Mouse (Mus musculus) liver, embryonic 11.5 days (tissue): ENCODE data around the gene Golt1b. TPM values are rescaled to one million over a fixed set of nuclear protein-coding genes. Genes with fewer than 3 reads are reported as not detected.

Experiments
- ATAC-seq: fragments of 200-750 bp; cut with Nextera tagmentation; replicated peaks from 2 replicates; pipeline ENCODE4 v1.8.0; 2017; ENCODE audit warnings: moderate number of reproducible peaks, mild to moderate bottlenecking, moderate TSS enrichment, moderate library complexity; ENCODE audit not compliant: low FRiP score
- DNase-seq: peaks from one replicate; pipeline ENCODE4 v3.0.0-alpha.2; 2017; ENCODE audit warnings: low spot score
- H3K27ac ChIP-seq: fragments of 300-500 bp; sonication (generic); 2 replicates; pipeline ENCODE4 v1.5.1; 2014; ENCODE audit warnings: mild to moderate bottlenecking, low read depth, low read length, control low read depth
- H3K27me3 ChIP-seq: fragments of 300-500 bp; sonication (generic); replicated peaks from 2 replicates; pipeline ENCODE4 v1.6.1; 2014; ENCODE audit warnings: low read length, mixed read lengths; ENCODE audit not compliant: control insufficient read depth, insufficient read depth
- H3K36me3 ChIP-seq: fragments of 300-500 bp; sonication (generic); 2 replicates; pipeline ENCODE4 v1.6.1; 2014; ENCODE audit warnings: mild to moderate bottlenecking, low read length, moderate library complexity, mixed read lengths; ENCODE audit not compliant: control insufficient read depth, insufficient read depth
- H3K4me1 ChIP-seq: fragments of 300-500 bp; sonication (generic); replicated peaks from 2 replicates; pipeline ENCODE4 v1.6.1; 2014; ENCODE audit warnings: low read length, mixed read lengths; ENCODE audit not compliant: control insufficient read depth, insufficient read depth
- H3K4me2 ChIP-seq: fragments of 300-500 bp; sonication (generic); 2 replicates; pipeline ENCODE4 v1.6.1; 2014; ENCODE audit warnings: mild to moderate bottlenecking, control low read depth, moderate library complexity
- H3K4me3 ChIP-seq: fragments of 300-500 bp; sonication (generic); 2 replicates; pipeline ENCODE4 v1.5.1; 2014; ENCODE audit warnings: low read depth, low read length, control low read depth
- H3K9ac ChIP-seq: fragments of 300-500 bp; sonication (generic); 2 replicates; pipeline ENCODE4 v1.6.1; 2014; ENCODE audit warnings: low read depth, low read length, control low read depth
- H3K9me3 ChIP-seq: fragments of 300-500 bp; sonication (generic); 2 replicates; pipeline ENCODE4 v1.6.1; 2016; ENCODE audit warnings: low read length, inconsistent platforms, mixed read lengths; ENCODE audit not compliant: control insufficient read depth
- WGBS: fragments of 180-500 bp; shearing (Covaris S2); extraction: QIAGEN DNeasy Blood & Tissue Kit; methylation state at CpG from one replicate; pipeline ENCODE4 v1.1.7; 2014; 5-methylcytosine and 5-hydroxymethylcytosine counted together
- polyA plus RNA-seq: library from polyadenylated mRNA; unstranded; fragments of >200 nt; fragmentation: Nextera tagmentation; extraction: Ambion mirVana; gene quantifications from 2 replicates; pipeline ENCODE4 v1.2.1, GENCODE M21; 2014

Golt1b gene
- polyA plus RNA-seq, 1 experiment from 2014 or later: 80.6 TPM

DNA sequence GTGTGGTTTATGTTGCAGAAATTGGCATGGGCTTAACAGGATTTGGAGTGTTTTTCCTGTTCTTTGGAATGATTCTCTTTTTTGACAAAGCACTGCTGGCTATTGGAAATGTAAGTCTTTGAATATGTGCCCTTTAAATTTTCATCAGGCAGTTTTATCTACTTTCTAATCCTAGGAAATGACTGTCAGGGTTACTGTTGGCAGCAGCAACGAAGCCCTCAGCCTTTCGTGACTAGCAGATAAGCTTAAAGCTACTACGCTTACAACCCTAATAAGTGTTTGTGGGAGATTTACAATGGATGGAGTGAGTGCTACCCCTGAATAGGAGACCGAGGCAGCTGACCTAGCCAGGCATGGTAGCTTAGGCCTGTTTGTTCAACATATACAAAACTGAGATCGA, 5.3 kb downstream of the Golt1b start:
- 67% methylated on average over 5 of the region's 5 CpGs for WGBS
- H3K27ac ChIP-seq: no peak overlapping the region
- no peaks in the 10 kb centered on the region for H3K9me3 ChIP-seq
- no peak overlapping the region for H3K4me3 ChIP-seq
- ATAC-seq (no peak), DNase-seq (no peak)
- H3K36me3 ChIP-seq: peaks cover 24% of the 10 kb centered on the region
- no peak overlapping the region for H3K4me2 ChIP-seq
- H3K27me3 ChIP-seq: no peaks in the 10 kb centered on the region
- H3K9ac ChIP-seq: no peak overlapping the region
- peaks cover 9% of the 10 kb centered on the region for H3K4me1 ChIP-seq

GRCm38 (mm10) chr6:142394669-142395068, 7.6 kb downstream of the Golt1b start:
- Histone ChIP-seq H3K36me3 (peaks cover 24% of the 10 kb centered on the region), H3K27ac (no peak overlapping the region), H3K4me1 (0 out of 2 replicates have a peak, but pooled peaks cover 4% of the 10 kb centered on the region), H3K9me3 (no peaks in the 10 kb centered on the region), H3K27me3 (no peaks in the 10 kb centered on the region), H3K4me3 (no peak overlapping the region), H3K4me2 (no peak overlapping the region), H3K9ac (no peak overlapping the region)
- no peak for DNase-seq
- no peak for ATAC-seq
- WGBS: 76% methylated on average over 5 of the region's 5 CpGs

DNA sequence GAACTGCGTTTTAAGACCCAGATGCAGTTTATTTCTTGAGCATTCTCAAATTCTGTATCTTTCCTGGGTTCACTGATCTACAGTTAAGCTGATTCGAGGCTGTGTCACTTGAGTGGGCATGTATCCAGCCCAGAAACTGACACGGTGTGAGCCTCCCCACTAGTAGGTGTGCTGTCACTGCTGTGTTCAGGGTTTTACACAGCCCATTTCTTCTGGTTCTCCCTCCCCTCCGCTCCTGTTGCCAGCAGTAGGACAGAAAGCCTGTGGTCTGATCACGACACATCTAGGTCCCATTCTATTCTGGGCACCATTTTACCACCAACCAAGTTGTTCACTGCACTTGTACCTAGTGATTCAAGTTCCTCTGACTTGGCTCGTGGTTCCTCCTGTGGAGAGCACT, 8.7 kb downstream of the Golt1b start:
- WGBS: 91% methylated on average over 6 of the region's 6 CpGs
- Histone ChIP-seq H3K27me3 (no peaks in the 10 kb centered on the region), H3K4me3 (no peak overlapping the region), H3K9ac (no peak overlapping the region), H3K9me3 (no peaks in the 10 kb centered on the region), H3K4me1 (0 out of 2 replicates have a peak, but pooled peaks cover 4% of the 10 kb centered on the region), H3K27ac (no peak overlapping the region), H3K4me2 (no peak overlapping the region), H3K36me3 (peaks cover 27% of the 10 kb centered on the region)
- DNase-seq (no peak), ATAC-seq (0 out of 2 replicates have a peak, but pooled peaks have one; percentile 39)

- WGBS: 28% methylated on average over 1 of the region's 1 CpGs
Observed at GRCm38 (mm10) chr6:142411140-142411539, 24.1 kb downstream of the Golt1b start.

GRCm38 (mm10) chr6:142412906-142413491, 26.0 kb downstream of the Golt1b start, which contains the start of gene Spx:
TSS of gene Spx (plus strand) at chr6:142413441.
- Histone ChIP-seq H3K27ac (no peak within 1 kb of the TSS), H3K36me3 (no peaks in the 10 kb centered on the region), H3K9me3 (no peaks in the 10 kb centered on the region), H3K4me2 (peak within 1 kb of the TSS; percentile 59), H3K9ac (no peak within 1 kb of the TSS), H3K27me3 (peaks cover 19% of the 10 kb centered on the region), H3K4me1 (no peaks in the 10 kb centered on the region), H3K4me3 (no peak within 1 kb of the TSS)
- DNase-seq (no peak), ATAC-seq (no peak)
- 61% methylated on average over 11 of the region's 11 CpGs for WGBS

More at GRCm38 (mm10) chr6:142411140-142411539, 24.1 kb downstream of the Golt1b start:
- Histone ChIP-seq H3K9me3 (no peaks in the 10 kb centered on the region), H3K4me3 (no peak overlapping the region), H3K4me2 (no peak overlapping the region), H3K36me3 (no peaks in the 10 kb centered on the region), H3K27me3 (peaks cover 19% of the 10 kb centered on the region), H3K9ac (no peak overlapping the region), H3K27ac (no peak overlapping the region), H3K4me1 (no peaks in the 10 kb centered on the region)
- DNase-seq: no peak
- no peak for ATAC-seq

- no peaks in the 10 kb centered on the region for H3K9me3 ChIP-seq
- WGBS: 13% methylated on average over 12 of the region's 12 CpGs
- H3K9ac ChIP-seq: no peak overlapping the region
- no peak for DNase-seq
- H3K27ac ChIP-seq: no peak overlapping the region
- peaks cover 19% of the 10 kb centered on the region for H3K27me3 ChIP-seq
- no peak overlapping the region for H3K4me2 ChIP-seq
- ATAC-seq: no peak
- no peaks in the 10 kb centered on the region for H3K4me1 ChIP-seq
- H3K36me3 ChIP-seq: no peaks in the 10 kb centered on the region
- H3K4me3 ChIP-seq: no peak overlapping the region
Observed at GRCm38 (mm10) chr6:142413845-142414244, 26.8 kb downstream of the Golt1b start.

DNA sequence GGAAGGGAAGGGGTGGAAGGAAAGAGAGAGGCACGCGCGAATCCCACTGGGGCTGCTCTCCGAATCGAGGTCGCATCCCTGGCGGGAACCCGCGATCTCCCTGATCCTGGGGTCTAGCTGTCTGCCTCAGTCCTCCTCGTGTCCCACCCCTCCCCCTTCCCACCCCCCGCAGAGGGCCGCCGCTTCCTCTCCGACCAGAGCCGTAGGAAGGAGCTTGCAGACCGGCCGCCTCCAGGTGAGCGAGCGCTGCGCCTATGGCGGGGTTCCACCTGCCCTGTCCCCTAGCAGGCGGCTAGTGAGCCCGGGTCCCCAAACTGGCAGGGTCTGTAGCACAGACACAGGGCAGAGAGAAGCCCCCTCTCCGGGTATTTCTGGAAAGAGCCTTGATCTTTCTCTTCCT, 27.6 kb downstream of the Golt1b start:
- Histone ChIP-seq H3K9me3 (no peaks in the 10 kb centered on the region), H3K9ac (no peak overlapping the region), H3K36me3 (no peaks in the 10 kb centered on the region), H3K4me3 (peak overlapping the region; percentile 34), H3K27ac (no peak overlapping the region), H3K4me2 (peak overlapping the region; percentile 59), H3K27me3 (peaks cover 19% of the 10 kb centered on the region), H3K4me1 (no peaks in the 10 kb centered on the region)
- no peak for DNase-seq
- 3% methylated on average over 19 of the region's 24 CpGs for WGBS
- 0 out of 2 replicates have a peak, but pooled peaks have one; percentile 23 for ATAC-seq

DNA sequence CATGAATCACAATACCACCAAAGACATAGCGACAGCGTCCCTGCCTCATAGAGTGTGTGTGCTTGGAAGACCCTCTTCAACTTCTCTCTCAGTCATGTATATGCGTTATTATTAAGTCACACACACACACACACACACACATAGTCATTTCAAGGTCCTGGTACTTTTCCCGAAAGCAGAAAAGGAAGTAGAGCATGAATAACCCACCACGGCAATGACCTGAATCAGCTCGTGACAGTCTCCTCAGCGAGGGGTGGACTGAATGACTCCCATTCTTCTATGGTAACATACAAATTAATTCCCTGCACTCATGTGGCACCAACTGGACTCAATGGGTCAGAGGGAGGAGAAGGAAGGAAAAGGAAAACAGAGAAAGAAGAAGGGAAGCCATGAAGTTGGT, 38.0 kb downstream of the Golt1b start:
- 71% methylated on average over 7 of the region's 7 CpGs for WGBS
- Histone ChIP-seq H3K4me2 (no peak overlapping the region), H3K4me3 (no peak overlapping the region), H3K9me3 (no peaks in the 10 kb centered on the region), H3K27me3 (no peaks in the 10 kb centered on the region), H3K27ac (no peak overlapping the region), H3K36me3 (no peaks in the 10 kb centered on the region), H3K4me1 (no peaks in the 10 kb centered on the region), H3K9ac (no peak overlapping the region)
- DNase-seq (no peak), ATAC-seq (no peak)

DNA sequence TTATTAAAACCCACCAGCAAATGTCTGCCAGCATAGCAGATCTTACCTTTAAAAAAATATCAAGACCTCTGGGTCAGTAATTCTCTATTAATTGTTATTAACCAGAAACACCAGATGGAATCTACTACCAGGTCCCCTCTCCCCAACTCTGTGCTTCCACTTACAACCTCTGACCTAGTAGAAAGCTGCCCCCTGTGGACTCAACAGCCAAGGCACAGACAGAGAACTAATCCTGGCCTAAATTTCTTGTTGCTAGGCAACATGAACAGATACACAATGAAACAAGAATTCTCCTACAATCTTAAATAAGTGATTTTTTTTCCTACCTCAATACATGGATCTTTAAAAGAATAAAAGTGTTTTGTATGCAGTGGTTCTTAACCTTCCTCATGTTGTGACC, 42.1 kb downstream of the Golt1b start:
- no peaks in the 10 kb centered on the region for H3K27me3 ChIP-seq

More for the DNA sequence above, 42.1 kb downstream of the Golt1b start:
- Histone ChIP-seq H3K27ac (no peak overlapping the region), H3K4me1 (no peaks in the 10 kb centered on the region), H3K9me3 (no peaks in the 10 kb centered on the region), H3K4me3 (no peak overlapping the region), H3K4me2 (no peak overlapping the region), H3K36me3 (no peaks in the 10 kb centered on the region), H3K9ac (no peak overlapping the region)
- DNase-seq (no peak), ATAC-seq (no peak)
